Mouse (Mus musculus): ENCODE measurements around the gene Neb.
A peak's percentile ranks its signal among the peaks of the same experiment; 100 is the strongest.

The Neb gene

GRCm38 (mm10) chr2:52374706-52375105 is 3.6 kb downstream of the Neb start:
- DNase-seq (ENCODE audit: low spot score in 2 of 2) = no peak

GRCm38 (mm10) chr2:52372480-52372879 is 5.8 kb downstream of the Neb start:
- no peak for DNase-seq (ENCODE audit: low spot score in 2 of 2)

- DNase-seq (ENCODE audit: low spot score in 2 of 2) = no peak
Measured at GRCm38 (mm10) chr2:52372080-52372479, 6.2 kb downstream of the Neb start.

DNA sequence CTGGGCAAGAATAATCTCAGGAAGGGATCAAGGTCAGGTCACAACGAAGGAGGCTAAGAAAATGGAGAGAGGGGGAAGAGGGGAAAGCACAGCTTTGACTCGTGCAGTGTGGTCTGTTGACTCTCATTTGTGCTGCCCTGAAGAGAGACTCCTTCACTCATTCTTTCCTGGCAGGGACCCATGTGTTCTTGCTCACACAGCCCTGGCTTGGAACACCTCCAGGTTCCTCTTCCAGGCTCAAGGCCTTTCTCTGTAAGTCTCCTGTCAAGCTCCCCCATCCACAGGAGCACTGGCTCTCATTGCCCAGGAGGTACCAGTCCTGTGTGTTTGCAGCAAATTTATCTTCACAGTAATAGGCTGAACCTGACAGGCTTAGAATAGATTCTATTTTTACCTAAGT is 7.2 kb downstream of the Neb start:
- peak; percentile 32 to 60 for DNase-seq (ENCODE audit: low spot score in 2 of 2)

- DNase-seq (ENCODE audit: low spot score in 2 of 2) = no peak
Measured at GRCm38 (mm10) chr2:52369622-52370021, 8.7 kb downstream of the Neb start.

DNA sequence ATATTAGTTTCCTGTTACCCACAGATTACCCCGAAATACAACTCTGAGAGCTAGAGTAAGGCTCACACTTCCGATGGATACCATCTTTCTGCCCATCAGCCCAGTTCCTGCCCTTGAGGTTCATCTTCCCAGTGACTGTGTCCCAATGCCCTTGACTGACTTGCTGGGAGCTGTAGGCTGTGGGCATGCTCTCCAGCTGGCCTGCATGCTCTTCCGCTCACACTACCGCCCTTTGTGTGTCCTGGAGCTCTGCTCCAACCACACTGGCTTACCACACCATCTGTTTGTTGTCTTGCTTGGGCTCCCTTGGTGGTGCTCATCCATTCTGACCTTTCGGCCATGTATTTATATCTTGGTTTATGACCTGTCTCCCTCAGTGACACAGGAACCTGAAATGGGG is 10.6 kb downstream of the Neb start:
- no peak for DNase-seq (ENCODE audit: low spot score in 2 of 2)

DNA sequence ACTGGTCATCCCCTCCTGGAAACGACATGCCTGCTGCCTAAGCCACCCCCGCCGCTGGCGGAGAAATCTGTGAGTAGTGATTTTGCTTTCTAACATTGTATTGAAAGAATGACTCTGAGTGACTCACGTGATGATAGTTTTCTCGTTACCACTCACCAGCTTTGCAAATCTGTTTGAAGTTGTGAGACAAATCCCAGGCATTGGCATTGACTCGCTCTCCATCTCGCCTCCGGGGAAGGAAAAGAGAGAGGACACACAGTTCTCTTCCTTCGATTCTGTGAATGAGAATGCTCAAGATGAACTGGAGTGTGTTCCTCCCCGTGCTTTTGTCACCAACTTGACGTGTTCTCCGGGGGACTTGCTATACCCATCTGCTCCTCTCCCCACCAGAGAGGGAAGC is 11.0 kb downstream of the Neb start:
- DNase-seq (ENCODE audit: low spot score in 2 of 2) = no peak

DNA sequence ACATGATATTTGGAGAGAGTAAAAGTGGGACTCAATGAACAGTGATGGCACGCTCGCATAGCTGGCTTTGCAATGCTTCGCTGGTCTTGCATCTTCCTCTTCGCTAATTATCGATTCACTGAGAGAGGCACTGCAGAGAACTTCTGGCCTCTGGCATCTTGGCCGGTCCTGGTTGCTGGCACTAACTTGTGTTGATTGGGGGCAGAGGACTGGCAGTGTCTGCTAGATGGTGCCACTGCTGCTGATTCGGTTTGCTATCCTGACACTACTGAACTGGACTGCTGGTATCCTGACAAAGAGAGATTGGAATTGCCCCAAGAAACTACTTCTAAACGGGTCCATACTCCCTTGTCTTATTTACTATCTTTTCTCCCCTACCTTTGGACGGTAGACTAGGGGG is 17.2 kb downstream of the Neb start:
- no peak for DNase-seq (ENCODE audit: low spot score in 2 of 2)

DNA sequence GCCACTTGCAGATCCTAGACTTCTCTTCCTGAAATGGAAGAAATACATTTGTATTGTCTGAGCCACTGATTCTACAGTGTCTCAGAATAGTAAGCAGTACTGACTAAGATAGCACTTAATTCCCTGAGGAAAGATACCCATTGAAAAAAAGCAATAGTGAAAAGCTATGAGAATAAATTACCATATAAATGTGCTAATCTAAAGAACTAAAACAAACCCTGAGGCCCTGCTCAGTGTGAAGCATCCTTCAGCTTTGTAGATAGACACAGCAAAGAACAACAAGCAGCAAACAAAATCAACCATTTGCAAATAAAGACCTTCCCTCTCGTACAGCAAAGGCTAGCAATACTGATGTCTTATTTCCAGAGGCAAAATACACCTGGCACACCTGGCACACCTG is 18.6 kb downstream of the Neb start:
- DNase-seq (ENCODE audit: low spot score in 2 of 2) = no peak

DNA sequence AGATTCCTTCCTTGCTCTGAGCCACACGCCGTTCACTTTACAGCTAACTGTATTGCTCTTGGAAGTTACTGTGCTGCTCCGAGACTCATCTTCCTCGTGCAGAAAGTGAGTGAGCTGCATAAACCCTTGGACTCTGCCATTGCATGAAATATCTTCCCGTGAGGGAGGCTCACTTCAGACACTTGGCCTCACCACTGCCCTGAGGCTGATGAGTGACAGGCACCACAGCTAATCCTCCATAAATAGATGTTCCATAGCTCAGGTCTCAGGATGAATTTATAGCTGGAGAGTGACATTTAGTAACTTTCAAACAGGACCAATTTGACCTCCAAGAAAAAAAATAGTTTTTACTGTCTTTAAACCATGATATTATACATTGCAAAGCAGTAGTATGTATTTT is 20.1 kb downstream of the Neb start:
- no peak for DNase-seq (ENCODE audit: low spot score in 2 of 2)

GRCm38 (mm10) chr2:52351029-52351428 is 27.2 kb downstream of the Neb start:
- DNase-seq (ENCODE audit: low spot score in 2 of 2) = no peak

- no peak for DNase-seq (ENCODE audit: low spot score in 2 of 2)
Measured at GRCm38 (mm10) chr2:52340990-52341389, 37.3 kb downstream of the Neb start.

GRCm38 (mm10) chr2:52335556-52335955 is 42.7 kb downstream of the Neb start:
- DNase-seq (ENCODE audit: low spot score in 2 of 2) = no peak

DNA sequence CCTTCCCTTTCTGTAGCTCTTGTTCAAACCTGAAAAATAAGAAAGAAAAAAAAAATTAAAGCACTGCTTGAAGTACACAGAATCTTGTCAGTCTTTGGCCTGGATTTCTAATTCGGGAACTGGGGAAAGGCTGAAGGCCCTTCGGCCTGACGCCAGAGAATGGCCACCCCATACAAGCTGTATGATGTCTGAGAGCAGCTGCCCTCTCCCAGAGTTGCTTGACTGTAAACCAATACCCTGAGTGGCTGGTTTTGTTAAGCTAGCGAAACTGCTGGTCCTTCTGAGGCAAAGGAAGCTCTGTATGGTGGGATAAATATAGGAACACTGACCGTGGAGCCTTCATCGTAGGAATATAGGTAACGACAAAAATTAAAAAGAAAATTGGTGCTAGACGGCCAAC is 43.2 kb downstream of the Neb start:
- no peak for DNase-seq (ENCODE audit: low spot score in 2 of 2)

GRCm38 (mm10) chr2:52333535-52333934 is 44.7 kb downstream of the Neb start:
- DNase-seq (ENCODE audit: low spot score in 2 of 2) = no peak

GRCm38 (mm10) chr2:52331761-52332160 is 46.5 kb downstream of the Neb start:
- no peak for DNase-seq (ENCODE audit: low spot score in 2 of 2)

DNA sequence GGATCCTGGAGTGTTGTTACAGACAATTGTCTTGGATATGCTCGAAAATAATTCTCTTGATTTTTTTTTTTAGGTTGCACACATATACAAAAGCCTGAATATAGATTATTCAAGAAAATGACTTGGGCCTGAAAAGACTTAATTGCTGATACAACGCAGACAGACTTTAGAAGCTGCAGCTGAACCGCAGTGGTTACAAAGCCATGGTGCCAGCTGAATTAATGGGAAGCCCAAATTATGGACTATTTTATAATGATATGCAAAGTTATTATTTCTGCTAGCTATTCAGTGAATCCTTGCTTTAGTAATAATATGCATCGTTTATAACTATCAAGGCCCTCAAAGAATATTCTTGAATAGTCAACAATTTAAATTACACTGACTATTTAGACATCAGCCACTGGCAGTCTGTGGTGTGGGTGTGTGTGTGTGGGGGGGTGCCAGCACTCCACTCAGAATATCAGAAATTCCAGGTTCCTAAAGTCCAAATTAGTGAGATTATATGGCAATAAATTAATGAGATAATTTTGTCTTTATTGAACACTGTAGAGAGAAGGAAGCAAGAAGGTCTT is 50.9 kb downstream of the Neb start:
- DNase-seq (ENCODE audit: low spot score in 2 of 2) = no peak

DNA sequence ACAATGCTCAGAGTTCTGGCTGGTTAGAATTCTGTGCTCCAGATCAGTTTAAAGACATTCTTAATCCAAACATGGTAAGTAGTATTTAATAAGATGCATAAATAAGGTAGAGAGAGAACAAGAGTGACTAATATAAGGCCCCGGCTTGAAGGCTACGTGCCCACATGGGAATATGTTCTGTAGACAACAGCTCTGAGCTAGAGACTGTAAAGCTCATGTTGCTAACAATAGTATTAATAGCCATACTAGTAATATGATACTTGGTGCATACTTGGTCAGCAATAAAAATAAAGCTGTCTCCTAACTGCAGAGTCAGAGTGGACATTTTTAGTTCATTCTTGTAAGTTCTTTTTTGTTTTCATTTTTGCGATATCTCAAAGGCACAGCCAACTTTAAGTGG is 56.4 kb downstream of the Neb start:
- no peak for DNase-seq (ENCODE audit: low spot score in 2 of 2)

- no peak for DNase-seq (ENCODE audit: low spot score in 2 of 2)
Measured at GRCm38 (mm10) chr2:52320175-52320574, 58.1 kb downstream of the Neb start.

- DNase-seq (ENCODE audit: low spot score in 2 of 2) = peak; percentile 4 to 15
Measured at GRCm38 (mm10) chr2:52319020-52319567, 59.2 kb downstream of the Neb start.

DNA sequence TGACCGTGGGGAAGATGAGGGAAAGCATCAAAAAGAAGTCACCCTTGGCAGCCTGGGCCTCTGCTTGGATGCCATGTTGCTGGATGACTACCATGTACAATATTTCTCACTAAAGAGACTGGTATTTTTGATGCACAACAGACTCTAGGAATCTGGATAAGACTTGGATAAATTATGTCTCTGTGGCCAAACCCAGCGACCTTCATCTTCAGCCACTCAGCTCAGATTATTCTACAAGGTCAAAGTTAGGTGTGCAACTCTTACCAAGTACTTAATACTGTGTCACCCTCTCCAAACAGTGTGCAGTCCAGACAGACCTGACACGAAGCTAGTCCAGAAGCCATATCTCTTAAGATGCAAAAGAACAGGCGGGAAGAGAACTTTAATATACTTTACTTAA is 60.8 kb downstream of the Neb start:
- DNase-seq (ENCODE audit: low spot score in 2 of 2) = no peak

DNA sequence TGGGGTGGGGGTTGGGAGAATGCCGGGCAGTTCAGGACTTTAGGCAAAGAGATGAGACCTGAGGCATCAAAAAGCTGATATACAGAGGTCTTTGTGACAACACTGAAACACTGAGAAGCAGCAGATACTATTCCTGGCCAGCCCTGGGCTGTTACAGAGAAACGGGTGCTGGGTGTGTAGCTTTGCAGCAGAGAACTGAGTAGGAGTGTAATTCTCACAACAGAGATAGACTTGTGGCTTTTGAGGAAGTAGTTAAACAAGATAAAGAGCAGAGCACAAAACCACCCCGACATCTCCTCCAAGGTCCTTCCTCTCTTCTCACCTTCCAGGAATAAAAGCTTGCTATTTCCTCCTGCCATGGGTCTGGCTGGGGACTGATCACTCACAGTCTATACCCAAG is 62.5 kb downstream of the Neb start:
- DNase-seq (ENCODE audit: low spot score in 2 of 2) = no peak

GRCm38 (mm10) chr2:52314922-52315730 is 63.1 kb downstream of the Neb start:
- DNase-seq (ENCODE audit: low spot score in 2 of 2) = no peak

Measured in heart, adult 9 months (tissue).